Comparison of ENCODE assay signal across 8 mouse cellular contexts in genomic region chr13:95892611-95893145, GRCm38 (mm10). TPM values are rescaled to one million over a fixed set of nuclear protein-coding genes. Genes with fewer than 3 reads are reported as not detected.
DNase-seq lines count a peak whose midpoint lies in the region; ATAC-seq lines count a peak whose summit lies in the region.

No protein-coding gene starts in this region.

- 22% methylated on average over 12 of the region's 12 CpGs for WGBS in heart, embryonic 10.5 days
- WGBS in forebrain, embryonic 10.5 days: 15% methylated on average over 12 of the region's 12 CpGs
- 18% methylated on average over 12 of the region's 12 CpGs for WGBS in kidney, embryonic 16.5 days
- WGBS in macrophage (ENCODE audit: missing documents): 16% methylated on average over 12 of the region's 12 CpGs

- H3K4me3 ChIP-seq in heart, embryonic 10.5 days: peak overlapping the region; percentile 76
- H3K4me3 ChIP-seq in forebrain, embryonic 10.5 days: peak overlapping the region; percentile 88
- H3K4me3 ChIP-seq in kidney, embryonic 16.5 days (ENCODE audit: low read length): peak overlapping the region; percentile 78
- peak overlapping the region; percentile 46 for H3K4me3 ChIP-seq in macrophage (ENCODE audit: inconsistent target)

- peaks cover 26% of the 10 kb centered on the region for H3K4me1 ChIP-seq in heart, embryonic 10.5 days
- peaks cover 48% of the 10 kb centered on the region for H3K4me1 ChIP-seq in forebrain, embryonic 10.5 days
- H3K4me1 ChIP-seq in kidney, embryonic 16.5 days (ENCODE audit: insufficient read depth, low read length): peaks cover 15% of the 10 kb centered on the region

- H3K36me3 ChIP-seq in heart, embryonic 10.5 days: no peaks in the 10 kb centered on the region
- H3K36me3 ChIP-seq in forebrain, embryonic 10.5 days (replicated peaks): no peaks in the 10 kb centered on the region
- H3K36me3 ChIP-seq in kidney, embryonic 16.5 days (ENCODE audit: insufficient read depth, low read length): no peaks in the 10 kb centered on the region
- H3K36me3 ChIP-seq in macrophage (ENCODE audit: inconsistent target): no peaks in the 10 kb centered on the region

- peak overlapping the region; percentile 90 for H3K27ac ChIP-seq in heart, embryonic 10.5 days
- peak overlapping the region; percentile 97 for H3K27ac ChIP-seq in forebrain, embryonic 10.5 days
- H3K27ac ChIP-seq in kidney, embryonic 16.5 days (ENCODE audit: low read length): no peak overlapping the region; the same call in 1 of the 2 replicates
- H3K27ac ChIP-seq in macrophage: peak overlapping the region; percentile 52

- H3K79me2 ChIP-seq in macrophage (ENCODE audit: inconsistent target): peaks cover 26% of the 10 kb centered on the region

- peak overlapping the region; percentile 97 for H3K4me2 ChIP-seq in kidney, embryonic 16.5 days (replicated peaks; ENCODE audit: low read depth, low read length)

- ATAC-seq in kidney, embryonic 16.5 days (ENCODE audit: low FRiP score, low TSS enrichment): 0 out of 2 replicates have a peak, but pooled peaks have one; percentile 7

- H3K9ac ChIP-seq in kidney, embryonic 16.5 days (replicated peaks; ENCODE audit: low read length): peak overlapping the region; percentile 79

- no peaks in the 10 kb centered on the region for H3K27me3 ChIP-seq in heart, embryonic 10.5 days (ENCODE audit: insufficient read depth, poor library complexity, severe bottlenecking)
- H3K27me3 ChIP-seq in forebrain, embryonic 10.5 days (ENCODE audit: poor library complexity, severe bottlenecking): peaks cover 23% of the 10 kb centered on the region
- no peaks in the 10 kb centered on the region for H3K27me3 ChIP-seq in kidney, embryonic 16.5 days (ENCODE audit: insufficient read depth, low read length)

- no peak for DNase-seq in heart, embryonic 10.5 days (ENCODE audit: low spot score)
- no peak for DNase-seq in heart, adult 8-10 months (ENCODE audit: low spot score)
- no peak for DNase-seq in forebrain, embryonic 10.5 days (ENCODE audit: extremely low spot score, low spot score)
- peak; percentile 92 for DNase-seq in thymus, postnatal 0 days (ENCODE audit: low spot score)
- DNase-seq in MN1 (ENCODE audit: low spot score): no peak
- no peak for DNase-seq in urinary bladder, adult 2 months (ENCODE audit: low spot score)

- H3K9me3 ChIP-seq in heart, embryonic 10.5 days: no peaks in the 10 kb centered on the region
- no peaks in the 10 kb centered on the region for H3K9me3 ChIP-seq in forebrain, embryonic 10.5 days
- H3K9me3 ChIP-seq in kidney, embryonic 16.5 days (ENCODE audit: low read length): no peaks in the 10 kb centered on the region

RNA-seq across cellular contexts. Expression of gene Iqgap2, which starts 1.0 kb away (rescaled TPM):
- polyA plus RNA-seq in heart, embryonic 10.5 days (2016; fragmentation: Nextera tagmentation; extraction: Ambion mirVana): 6.2 and 7.8 TPM in 2 replicates
- total RNA-seq in heart, adult 8-10 months (2022): 1 to 10 TPM; 2.5 to 4.9 (median 4.0) TPM
- 13.6 and 14.0 TPM in 2 replicates for polyA plus RNA-seq in forebrain, embryonic 10.5 days (2016; fragmentation: Nextera tagmentation; extraction: Ambion mirVana)
- 10.5 and 11.2 TPM in 2 replicates for polyA plus RNA-seq in kidney, embryonic 16.5 days (2015; fragmentation: Nextera tagmentation; extraction: Ambion mirVana)
- 100 to 1,000 TPM in 2 of 26 experiments, 10 to 100 TPM in 24; 22.4 to 112 (median 68.5) TPM for total RNA-seq in macrophage (2018; cell fraction: chromatin; rRNA removed)
- total RNA-seq in macrophage (2018; cell fraction: cytosol; rRNA removed): 10 to 100 TPM; 24.6 to 68.2 (median 47.0) TPM
- 10 to 100 TPM; 35.0 to 80.6 (median 53.5) TPM for total RNA-seq in macrophage (2018; cell fraction: nucleus; rRNA removed)
- polyA plus RNA-seq in macrophage (2018): 34.1 to 70.8 TPM (median 49.3 TPM) in 3 replicates
- polyA plus RNA-seq in thymus, postnatal 0 days (2015; fragmentation: Nextera tagmentation; extraction: Ambion mirVana): 10.1 and 12.7 TPM in 2 replicates
- 6.0 and 6.8 TPM in 2 replicates for polyA plus RNA-seq in urinary bladder, adult 2 months (2012; rRNA removed)
